ENCODE assay signal across 24 mouse cellular contexts in genomic region chr10:59416623-59417022, GRCm38 (mm10). TPM values are rescaled to one million over a fixed set of nuclear protein-coding genes. Genes with fewer than 3 reads are reported as not detected.
DNase-seq lines count a peak whose midpoint lies in the region; ATAC-seq and TF ChIP-seq lines count a peak whose summit lies in the region.
"Had no signal": no experiment of that assay in that cellular context is flagged by ENCODE, and none has a peak within 500 bp of the region (broad histone marks: within the 10 kb centered on the region; RNA-seq: fewer than 3 reads in every experiment).

No protein-coding gene starts in this region.

- no peaks in the 10 kb centered on the region for H3K27me3 ChIP-seq in forebrain, embryonic 11.5 days (ENCODE audit: control insufficient read depth, insufficient read depth, low read length)
- no peaks in the 10 kb centered on the region for H3K27me3 ChIP-seq in forebrain, embryonic 16.5 days (replicated peaks; ENCODE audit: control insufficient read depth, insufficient read depth, low read length)
- H3K27me3 ChIP-seq in heart, embryonic 15.5 days = no peaks in the 10 kb centered on the region
- H3K27me3 ChIP-seq in lung, postnatal 0 days (replicated peaks; ENCODE audit: insufficient read depth, low read length) = no peaks in the 10 kb centered on the region
- H3K27me3 ChIP-seq: forebrain, embryonic 15.5 days; liver, embryonic 15.5 days; midbrain, embryonic 13.5 days; Patski had no signal

- no peak overlapping the region for H3K27ac ChIP-seq in forebrain, embryonic 11.5 days (ENCODE audit: low read depth, low read length)
- no peak overlapping the region for H3K27ac ChIP-seq in forebrain, embryonic 16.5 days (ENCODE audit: low read length)
- no peak overlapping the region for H3K27ac ChIP-seq in heart, embryonic 15.5 days
- H3K27ac ChIP-seq in lung, postnatal 0 days (ENCODE audit: low read length) = peak overlapping the region; percentile 57
- H3K27ac ChIP-seq: forebrain, embryonic 15.5 days; kidney, embryonic 15.5 days; liver, embryonic 15.5 days; macrophage; midbrain, embryonic 13.5 days had no signal

- no peaks in the 10 kb centered on the region for H3K36me3 ChIP-seq in forebrain, embryonic 11.5 days (ENCODE audit: control insufficient read depth, insufficient read depth, low read length)
- H3K36me3 ChIP-seq in forebrain, embryonic 16.5 days (ENCODE audit: control insufficient read depth, insufficient read depth) = no peaks in the 10 kb centered on the region
- no peaks in the 10 kb centered on the region for H3K36me3 ChIP-seq in heart, embryonic 15.5 days
- H3K36me3 ChIP-seq in lung, postnatal 0 days (ENCODE audit: insufficient read depth, low read length) = no peaks in the 10 kb centered on the region
- H3K36me3 ChIP-seq: forebrain, embryonic 15.5 days; G1E; heart, embryonic 12.5 days; kidney, embryonic 15.5 days; liver, embryonic 15.5 days; midbrain, embryonic 13.5 days had no signal

- H3K4me3 ChIP-seq in forebrain, embryonic 11.5 days (ENCODE audit: low read depth, low read length) = no peak overlapping the region
- no peak overlapping the region for H3K4me3 ChIP-seq in forebrain, embryonic 16.5 days (replicated peaks; ENCODE audit: low read length)
- H3K4me3 ChIP-seq in heart, embryonic 15.5 days = no peak overlapping the region
- H3K4me3 ChIP-seq in lung, postnatal 0 days (ENCODE audit: low read depth, low read length) = no peak overlapping the region
- H3K4me3 ChIP-seq in lung, adult 2 months (replicated peaks; ENCODE audit: extremely low read depth, low read depth, low read length) = no peak overlapping the region
- H3K4me3 ChIP-seq: forebrain, embryonic 15.5 days; heart, embryonic 12.5 days; kidney, embryonic 15.5 days; liver, embryonic 15.5 days; midbrain, embryonic 13.5 days had no signal

- ATAC-seq in forebrain, embryonic 11.5 days (replicated peaks; ENCODE audit: low FRiP score) = no peak
- no peak for ATAC-seq in forebrain, embryonic 16.5 days
- ATAC-seq in heart, embryonic 15.5 days (replicated peaks; ENCODE audit: insufficient number of reproducible peaks, insufficient read depth, low FRiP score, low read depth) = peak; percentile 35; the same call in 1 of the 2 replicates
- ATAC-seq in lung, postnatal 0 days = peak; percentile 91
- ATAC-seq: forebrain, embryonic 15.5 days; hindbrain, embryonic 16.5 days; midbrain, embryonic 13.5 days; Patski had no signal

- 87% methylated on average over 3 of the region's 3 CpGs for WGBS in forebrain, embryonic 11.5 days
- WGBS in forebrain, embryonic 16.5 days = 91% methylated on average over 3 of the region's 3 CpGs
- 48% methylated on average over 3 of the region's 3 CpGs for WGBS in heart, embryonic 15.5 days
- WGBS in lung, postnatal 0 days = 39% methylated on average over 3 of the region's 3 CpGs
- 50% methylated on average over 3 of the region's 3 CpGs for WGBS in lung, adult 2 months

- DNase-seq in forebrain, embryonic 11.5 days (ENCODE audit: low spot score) = peak; percentile 15
- DNase-seq in heart, adult 9 months (ENCODE audit: low spot score in 2 of 2) = no peak
- DNase-seq in lung, postnatal 0 days (ENCODE audit: low spot score) = peak; percentile 67
- DNase-seq in lung, adult 2 months = no peak
- DNase-seq in lung, postnatal 36 days = peak; percentile 22
- DNase-seq: adrenal gland, postnatal 10 days; cerebellum, adult 8-10 months; cerebellum, postnatal 25 days; kidney, adult 18-20 months; kidney, postnatal 25 days; thymus, postnatal 4 days had no signal

- no peak for TF ChIP-seq EP300 in lung, postnatal 0 days (IDR thresholded peaks at IDR 0.05)

- no peak for TF ChIP-seq CTCF in lung, postnatal 0 days (IDR thresholded peaks at IDR 0.05)
- no peak for TF ChIP-seq CTCF in lung, adult 2 months (IDR thresholded peaks at IDR 0.05; ENCODE audit: insufficient read depth, low read length)

- H3K4me1 ChIP-seq in forebrain, embryonic 11.5 days (replicated peaks; ENCODE audit: control insufficient read depth, insufficient read depth, low read length) = no peaks in the 10 kb centered on the region
- no peaks in the 10 kb centered on the region for H3K4me1 ChIP-seq in forebrain, embryonic 16.5 days (replicated peaks; ENCODE audit: control insufficient read depth, insufficient read depth, low read length)
- H3K4me1 ChIP-seq in heart, embryonic 15.5 days (replicated peaks) = 0 out of 2 replicates have a peak, but pooled peaks cover 3% of the 10 kb centered on the region
- H3K4me1 ChIP-seq in lung, postnatal 0 days (ENCODE audit: insufficient read depth, low read depth, low read length) = no peaks in the 10 kb centered on the region
- H3K4me1 ChIP-seq in lung, adult 2 months (ENCODE audit: control insufficient read depth, insufficient read depth, low read length) = no peaks in the 10 kb centered on the region
- H3K4me1 ChIP-seq: forebrain, embryonic 15.5 days; kidney, embryonic 15.5 days; liver, embryonic 15.5 days; midbrain, embryonic 13.5 days had no signal

- H3K4me2 ChIP-seq in forebrain, embryonic 11.5 days (ENCODE audit: low read depth, low read length, severe bottlenecking) = no peak overlapping the region
- H3K4me2 ChIP-seq in forebrain, embryonic 16.5 days (ENCODE audit: low read length) = no peak overlapping the region
- no peak overlapping the region for H3K4me2 ChIP-seq in heart, embryonic 15.5 days
- no peak overlapping the region for H3K4me2 ChIP-seq in lung, postnatal 0 days (replicated peaks; ENCODE audit: low read depth, low read length)
- H3K4me2 ChIP-seq: forebrain, embryonic 15.5 days; heart, embryonic 12.5 days; kidney, embryonic 15.5 days; liver, embryonic 15.5 days; midbrain, embryonic 13.5 days had no signal

- no peak for TF ChIP-seq POLR2A in lung, adult 2 months (IDR thresholded peaks at IDR 0.05; ENCODE audit: borderline replicate concordance, extremely low read depth, low read depth, low read length)

- no peaks in the 10 kb centered on the region; the same call in 1 of the 2 replicates for H3K9me3 ChIP-seq in forebrain, embryonic 11.5 days (ENCODE audit: control insufficient read depth, low read length)
- no peaks in the 10 kb centered on the region for H3K9me3 ChIP-seq in forebrain, embryonic 16.5 days (ENCODE audit: control insufficient read depth, low read length)
- no peaks in the 10 kb centered on the region for H3K9me3 ChIP-seq in heart, embryonic 15.5 days (replicated peaks)
- no peaks in the 10 kb centered on the region for H3K9me3 ChIP-seq in lung, postnatal 0 days (ENCODE audit: low read length)
- H3K9me3 ChIP-seq: forebrain, embryonic 15.5 days; G1E; heart, embryonic 12.5 days; kidney, embryonic 15.5 days; liver, embryonic 15.5 days; midbrain, embryonic 13.5 days had no signal

- no peak overlapping the region for H3K9ac ChIP-seq in forebrain, embryonic 11.5 days (ENCODE audit: low read length)
- no peak overlapping the region for H3K9ac ChIP-seq in forebrain, embryonic 16.5 days (replicated peaks; ENCODE audit: low read depth, low read length)
- no peak overlapping the region for H3K9ac ChIP-seq in heart, embryonic 15.5 days
- no peak overlapping the region for H3K9ac ChIP-seq in lung, postnatal 0 days (replicated peaks; ENCODE audit: low read depth)
- H3K9ac ChIP-seq: forebrain, embryonic 15.5 days; heart, embryonic 12.5 days; kidney, embryonic 15.5 days; liver, embryonic 15.5 days; midbrain, embryonic 13.5 days had no signal

RNA-seq across cellular contexts. Expression of gene Pla2g12b, which starts 13.2 kb away (rescaled TPM):
- polyA plus RNA-seq in forebrain, embryonic 11.5 days (2014; fragmentation: Nextera tagmentation; extraction: Ambion mirVana) = not detected in 2 replicates
- polyA plus RNA-seq in forebrain, embryonic 16.5 days (2015; fragmentation: Nextera tagmentation; extraction: Ambion mirVana) = not detected in 2 replicates
- polyA plus RNA-seq in heart, embryonic 15.5 days (2015; fragmentation: Nextera tagmentation; extraction: Ambion mirVana) = 0.48 and 0.76 TPM in 2 replicates
- polyA plus RNA-seq in lung, postnatal 0 days (2015; fragmentation: Nextera tagmentation; extraction: Ambion mirVana) = 0.12 and 0.43 TPM in 2 replicates
- 0.41 TPM in 1 of 2 replicates, not detected in the other for polyA plus RNA-seq in lung, adult 2 months (2012; rRNA removed)
- polyA plus RNA-seq: forebrain, embryonic 15.5 days; G1E; hindbrain, embryonic 16.5 days; macrophage; midbrain, embryonic 13.5 days; neural tube, embryonic 14.5 days; Patski; thymus, postnatal 0 days had no signal

RNA-seq across cellular contexts. Expression of gene Gm10273, which starts 21.2 kb away (rescaled TPM):
- 1.4 and 7.5 TPM in 2 replicates for polyA plus RNA-seq in forebrain, embryonic 11.5 days (2014; fragmentation: Nextera tagmentation; extraction: Ambion mirVana)
- 2.1 and 7.6 TPM in 2 replicates for polyA plus RNA-seq in forebrain, embryonic 16.5 days (2015; fragmentation: Nextera tagmentation; extraction: Ambion mirVana)
- 1.3 and 7.0 TPM in 2 replicates for polyA plus RNA-seq in heart, embryonic 15.5 days (2015; fragmentation: Nextera tagmentation; extraction: Ambion mirVana)
- 4.4 and 12.7 TPM in 2 replicates for polyA plus RNA-seq in lung, postnatal 0 days (2015; fragmentation: Nextera tagmentation; extraction: Ambion mirVana)
- polyA plus RNA-seq in lung, adult 2 months (2012; rRNA removed) = 2.3 TPM in 2 replicates
- polyA plus RNA-seq: forebrain, embryonic 15.5 days; kidney, embryonic 15.5 days had no signal

RNA-seq across cellular contexts. Expression of gene Oit3, which starts 25.0 kb away (rescaled TPM):
- polyA plus RNA-seq in forebrain, embryonic 11.5 days (2014; fragmentation: Nextera tagmentation; extraction: Ambion mirVana) = 0.23 and 0.72 TPM in 2 replicates
- 0.08 TPM in 1 of 2 replicates, not detected in the other for polyA plus RNA-seq in forebrain, embryonic 16.5 days (2015; fragmentation: Nextera tagmentation; extraction: Ambion mirVana)
- 4.1 and 4.6 TPM in 2 replicates for polyA plus RNA-seq in heart, embryonic 15.5 days (2015; fragmentation: Nextera tagmentation; extraction: Ambion mirVana)
- polyA plus RNA-seq in lung, postnatal 0 days (2015; fragmentation: Nextera tagmentation; extraction: Ambion mirVana) = 1.1 and 1.7 TPM in 2 replicates
- 0.78 and 2.0 TPM in 2 replicates for polyA plus RNA-seq in lung, adult 2 months (2012; rRNA removed)
- polyA plus RNA-seq: G1E; neural tube, embryonic 14.5 days had no signal

Comparison
In these comparisons a context has a peak if more than half of its experiments do, and no peak if none do; other contexts are left out.
1. DNase-seq: peak in forebrain, embryonic 11.5 days (single experiment), lung, postnatal 0 days (single experiment) and lung, postnatal 36 days (single experiment); none in heart, adult 9 months (0 of 2) and lung, adult 2 months (single experiment).
2. ATAC-seq: peak in heart, embryonic 15.5 days (single experiment) and lung, postnatal 0 days (single experiment); none in forebrain, embryonic 11.5 days (single experiment) and forebrain, embryonic 16.5 days (single experiment).